Mouse (Mus musculus): ENCODE results near the gene Hdgfl1. TPM values are rescaled to one million over a fixed set of nuclear protein-coding genes. Genes with fewer than 3 reads are reported as not detected.

Hdgfl1 gene
- 3.3 and 3.5 TPM in 2 replicates for polyA plus RNA-seq (2011; ENCODE audit: insufficient read depth, insufficient read length, low replicate concordance, missing spikeins)

- Histone ChIP-seq H3K4me1 (ENCODE audit: control insufficient read depth, insufficient read depth, low read length) (no peaks in the 10 kb centered on the region), H3K27ac (ENCODE audit: control insufficient read depth, insufficient read depth, low read depth, low read length, poor library complexity) (no peak within 1 kb of the TSS; the same call in 1 of the 2 replicates), H3K4me3 (replicated peaks; ENCODE audit: control insufficient read depth, low read depth, low read length) (no peak within 1 kb of the TSS)
- TF ChIP-seq CTCF (IDR thresholded peaks at IDR 0.05; ENCODE audit: control insufficient read depth, insufficient read depth, low read length) (no peak), POLR2A (IDR thresholded peaks at IDR 0.05; ENCODE audit: borderline replicate concordance, control insufficient read depth, low read depth, low read length) (no peak)
- 88% methylated on average over 16 of the region's 16 CpGs for WGBS
These were observed at the start of gene Hdgfl1 for GRCm38 (mm10) chr13:26769955-26770354. TSS of gene Hdgfl1 (minus strand) at chr13:26770165.

GRCm38 (mm10) chr13:26795460-26795859 is 25.5 kb upstream of the Hdgfl1 start:
- 59% methylated on average over 3 of the region's 3 CpGs for whole genome bisulfite sequencing
- H3K4me1 ChIP-seq (ENCODE audit: control insufficient read depth, insufficient read depth, low read length), result no peaks in the 10 kb centered on the region

GRCm38 (mm10) chr13:26769424-26769823 is 541 bp downstream of the Hdgfl1 start:
- Histone ChIP-seq H3K4me3 (replicated peaks; ENCODE audit: control insufficient read depth, low read depth, low read length) (no peak overlapping the region), H3K27ac (ENCODE audit: control insufficient read depth, insufficient read depth, low read depth, low read length, poor library complexity) (no peak overlapping the region), H3K4me1 (ENCODE audit: control insufficient read depth, insufficient read depth, low read length) (no peaks in the 10 kb centered on the region)
- no peak for TF ChIP-seq POLR2A (IDR thresholded peaks at IDR 0.05; ENCODE audit: borderline replicate concordance, control insufficient read depth, low read depth, low read length)
- TF ChIP-seq CTCF (IDR thresholded peaks at IDR 0.05; ENCODE audit: control insufficient read depth, insufficient read depth, low read length), result no peak
- WGBS, result 81% methylated on average over 15 of the region's 15 CpGs

More at GRCm38 (mm10) chr13:26795460-26795859, 25.5 kb upstream of the Hdgfl1 start:
- TF ChIP-seq POLR2A (IDR thresholded peaks at IDR 0.05; ENCODE audit: borderline replicate concordance, control insufficient read depth, low read depth, low read length), result no peak
- no peak for TF ChIP-seq CTCF (IDR thresholded peaks at IDR 0.05; ENCODE audit: control insufficient read depth, insufficient read depth, low read length)
- Histone ChIP-seq H3K4me3 (replicated peaks; ENCODE audit: control insufficient read depth, low read depth, low read length) (no peak overlapping the region), H3K27ac (ENCODE audit: control insufficient read depth, insufficient read depth, low read depth, low read length, poor library complexity) (no peak overlapping the region)

- TF ChIP-seq CTCF (IDR thresholded peaks at IDR 0.05; ENCODE audit: control insufficient read depth, insufficient read depth, low read length), result no peak
- TF ChIP-seq POLR2A (IDR thresholded peaks at IDR 0.05; ENCODE audit: borderline replicate concordance, control insufficient read depth, low read depth, low read length), result no peak
- H3K4me3 ChIP-seq (replicated peaks; ENCODE audit: control insufficient read depth, low read depth, low read length), result no peak overlapping the region
- H3K4me1 ChIP-seq (ENCODE audit: control insufficient read depth, insufficient read depth, low read length), result no peaks in the 10 kb centered on the region
- WGBS, result 73% methylated on average over 12 of the region's 12 CpGs
- no peak overlapping the region for H3K27ac ChIP-seq (ENCODE audit: control insufficient read depth, insufficient read depth, low read depth, low read length, poor library complexity)
These were observed 7.8 kb downstream of the Hdgfl1 start for GRCm38 (mm10) chr13:26761966-26762803.

- Histone ChIP-seq H3K4me3 (replicated peaks; ENCODE audit: control insufficient read depth, low read depth, low read length) (no peak overlapping the region), H3K27ac (ENCODE audit: control insufficient read depth, insufficient read depth, low read depth, low read length, poor library complexity) (no peak overlapping the region), H3K4me1 (ENCODE audit: control insufficient read depth, insufficient read depth, low read length) (no peaks in the 10 kb centered on the region)
- no peak for TF ChIP-seq POLR2A (IDR thresholded peaks at IDR 0.05; ENCODE audit: borderline replicate concordance, control insufficient read depth, low read depth, low read length)
- TF ChIP-seq CTCF (IDR thresholded peaks at IDR 0.05; ENCODE audit: control insufficient read depth, insufficient read depth, low read length), result no peak
These were observed 17.1 kb downstream of the Hdgfl1 start for GRCm38 (mm10) chr13:26752863-26753262.

GRCm38 (mm10) chr13:26752414-26752813 is 17.6 kb downstream of the Hdgfl1 start:
- no peak for TF ChIP-seq CTCF (IDR thresholded peaks at IDR 0.05; ENCODE audit: control insufficient read depth, insufficient read depth, low read length)
- TF ChIP-seq POLR2A (IDR thresholded peaks at IDR 0.05; ENCODE audit: borderline replicate concordance, control insufficient read depth, low read depth, low read length), result no peak
- no peaks in the 10 kb centered on the region for H3K4me1 ChIP-seq (ENCODE audit: control insufficient read depth, insufficient read depth, low read length)
- H3K4me3 ChIP-seq (replicated peaks; ENCODE audit: control insufficient read depth, low read depth, low read length), result no peak overlapping the region
- WGBS, result 81% methylated on average over 1 of the region's 1 CpGs
- H3K27ac ChIP-seq (ENCODE audit: control insufficient read depth, insufficient read depth, low read depth, low read length, poor library complexity), result no peak overlapping the region

GRCm38 (mm10) chr13:26745760-26746457 is 24.1 kb downstream of the Hdgfl1 start:
- 96% methylated on average over 2 of the region's 2 CpGs for WGBS
- TF ChIP-seq CTCF (IDR thresholded peaks at IDR 0.05; ENCODE audit: control insufficient read depth, insufficient read depth, low read length), result no peak
- no peak for TF ChIP-seq POLR2A (IDR thresholded peaks at IDR 0.05; ENCODE audit: borderline replicate concordance, control insufficient read depth, low read depth, low read length)
- Histone ChIP-seq H3K27ac (ENCODE audit: control insufficient read depth, insufficient read depth, low read depth, low read length, poor library complexity) (no peak overlapping the region), H3K4me3 (replicated peaks; ENCODE audit: control insufficient read depth, low read depth, low read length) (no peak overlapping the region), H3K4me1 (ENCODE audit: control insufficient read depth, insufficient read depth, low read length) (no peaks in the 10 kb centered on the region)

GRCm38 (mm10) chr13:26745059-26745759 is 24.8 kb downstream of the Hdgfl1 start:
- WGBS, result 66% methylated on average over 5 of the region's 5 CpGs
- no peak for TF ChIP-seq POLR2A (IDR thresholded peaks at IDR 0.05; ENCODE audit: borderline replicate concordance, control insufficient read depth, low read depth, low read length)
- no peak for TF ChIP-seq CTCF (IDR thresholded peaks at IDR 0.05; ENCODE audit: control insufficient read depth, insufficient read depth, low read length)
- H3K4me3 ChIP-seq (replicated peaks; ENCODE audit: control insufficient read depth, low read depth, low read length), result no peak overlapping the region
- no peak overlapping the region for H3K27ac ChIP-seq (ENCODE audit: control insufficient read depth, insufficient read depth, low read depth, low read length, poor library complexity)
- no peaks in the 10 kb centered on the region for H3K4me1 ChIP-seq (ENCODE audit: control insufficient read depth, insufficient read depth, low read length)

Data from bone marrow, adult 2 months (tissue).